Mouse (Mus musculus) megakaryocyte-erythroid progenitor cell, adult 5-6 weeks (primary cell): ENCODE data around the gene Prrt1. TPM values are rescaled to one million over a fixed set of nuclear protein-coding genes. Genes with fewer than 3 reads are reported as not detected.

Source experiments
- ATAC-seq: replicated peaks from 2 replicates; pipeline ENCODE4 v1.8.0; 2016; ENCODE audit warnings: mild to moderate bottlenecking, inconsistent platforms; ENCODE audit not compliant: severe bottlenecking, poor library complexity, low FRiP score, low TSS enrichment
- total RNA-seq, 2 experiments: library from RNA; stranded (forward) in 1 of 2; stranded (reverse) in 1 of 2; fragments of 200-1000, 215-1000 nt in 1 of 2; fragments of >200 nt in 1 of 2; fragmentation: Nextera tagmentation in 1 of 2; gene quantifications; 2 replicates each; pipeline ENCODE4 v1.2.3; 2014 to 2017

Gene Prrt1
- total RNA-seq, 2 experiments from 2014 or later, result 0.59 to 0.75 TPM

DNA sequence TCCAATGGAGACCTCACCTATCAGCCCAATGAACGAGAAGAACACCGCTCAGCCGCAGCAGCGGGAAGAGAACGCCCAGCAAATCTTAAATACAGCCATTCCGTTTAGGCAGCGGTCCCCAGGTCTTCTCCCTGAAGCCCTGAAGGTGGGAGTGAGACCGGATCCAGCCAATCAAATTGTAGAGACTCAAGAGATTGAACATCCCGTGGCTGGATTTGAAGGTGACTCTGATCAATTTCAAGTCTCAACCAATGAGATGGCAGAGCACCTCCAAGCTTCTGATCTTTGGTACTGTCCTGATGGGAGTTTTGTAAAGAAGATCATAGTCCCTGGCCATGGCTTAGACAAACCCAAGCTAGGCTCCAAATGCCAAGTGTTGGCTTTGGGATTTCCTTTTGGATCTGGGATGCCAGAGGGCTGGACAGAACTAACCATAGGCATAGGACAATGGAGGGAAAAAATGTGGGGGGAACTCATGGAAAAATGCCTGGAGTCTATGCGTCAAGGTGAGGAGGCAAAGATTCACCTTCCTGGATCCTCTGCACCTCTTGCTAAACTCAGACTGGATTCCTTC, 16.0 kb downstream of the Prrt1 start:
- ATAC-seq, result no peak

DNA sequence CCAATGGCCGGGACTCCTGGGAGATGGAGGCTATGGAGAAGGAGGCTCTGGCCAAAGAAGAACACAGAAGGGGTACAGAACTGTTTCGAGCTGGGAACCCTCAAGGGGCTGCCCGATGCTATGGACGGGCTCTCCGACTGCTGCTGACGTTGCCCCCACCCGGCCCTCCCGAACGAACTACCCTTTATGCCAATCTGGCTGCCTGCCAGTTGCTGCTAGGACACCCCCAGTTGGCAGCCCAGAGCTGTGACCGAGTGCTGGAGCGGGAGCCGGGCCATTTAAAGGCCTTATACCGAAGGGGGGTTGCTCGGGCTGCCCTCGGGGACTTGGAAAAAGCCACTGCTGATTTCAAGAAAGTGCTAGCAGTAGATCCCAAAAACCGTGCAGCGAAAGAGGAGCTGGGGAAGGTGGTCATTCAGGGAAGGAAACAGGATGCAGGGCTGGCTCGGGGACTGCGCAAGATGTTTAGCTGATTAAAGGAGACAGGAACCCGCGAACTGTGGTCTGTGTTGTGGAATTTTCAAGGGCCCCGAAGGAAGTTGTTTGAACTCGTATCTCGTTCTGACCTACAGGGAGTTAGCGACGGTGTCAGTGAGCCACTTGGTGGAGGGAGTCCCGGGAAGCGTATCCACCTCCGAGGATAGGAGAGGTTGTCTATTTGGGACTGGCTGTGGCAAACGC, 16.6 kb downstream of the Prrt1 start:
- ATAC-seq, result no peak

DNA sequence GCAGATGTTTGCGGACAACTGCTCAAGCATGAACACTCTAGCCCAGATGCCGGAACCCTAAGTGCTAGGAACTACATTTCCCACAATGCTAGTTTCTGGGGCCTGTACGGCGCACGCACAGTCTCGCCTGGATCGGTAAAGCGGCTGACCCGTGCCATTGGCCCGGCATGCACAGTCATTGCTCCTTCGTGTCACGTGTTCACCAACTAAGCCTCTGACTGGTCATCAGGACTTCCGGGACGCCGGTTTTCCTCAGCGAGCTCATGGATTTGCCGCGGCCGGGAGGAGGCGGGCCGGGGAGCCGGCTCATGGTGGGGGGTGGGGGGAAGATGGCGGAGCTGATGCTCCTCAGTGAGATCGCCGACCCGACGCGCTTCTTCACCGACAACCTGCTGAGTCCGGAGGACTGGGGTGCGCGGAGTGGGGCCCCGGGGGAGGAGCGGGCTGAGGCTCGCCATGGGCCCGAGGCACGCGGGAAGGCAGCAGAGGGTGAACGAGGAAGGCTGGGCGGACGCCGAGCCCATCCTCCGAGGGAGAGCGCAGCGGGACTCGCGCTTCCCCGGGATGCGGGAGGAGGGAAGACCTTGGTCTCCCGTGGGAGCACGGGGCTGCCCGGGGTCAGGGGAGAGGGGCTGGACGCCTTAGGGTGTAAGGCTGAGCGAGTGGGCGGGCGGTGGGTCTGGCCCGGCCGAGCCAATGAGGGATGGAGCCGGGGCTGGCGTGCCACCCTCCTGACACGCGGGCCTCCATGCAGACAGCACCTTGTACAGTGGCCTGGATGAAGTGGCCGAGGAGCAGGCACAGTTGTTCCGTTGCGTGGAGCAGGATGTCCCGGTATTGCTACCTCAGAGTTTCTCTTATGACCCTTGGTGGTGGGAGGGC, 17.8 kb downstream of the Prrt1 start, which contains the start of gene Atf6b:
Atf6b (plus strand) TSS at position 241 of the 882 bp plus-strand sequence.
- ATAC-seq, result peak; percentile 92

DNA sequence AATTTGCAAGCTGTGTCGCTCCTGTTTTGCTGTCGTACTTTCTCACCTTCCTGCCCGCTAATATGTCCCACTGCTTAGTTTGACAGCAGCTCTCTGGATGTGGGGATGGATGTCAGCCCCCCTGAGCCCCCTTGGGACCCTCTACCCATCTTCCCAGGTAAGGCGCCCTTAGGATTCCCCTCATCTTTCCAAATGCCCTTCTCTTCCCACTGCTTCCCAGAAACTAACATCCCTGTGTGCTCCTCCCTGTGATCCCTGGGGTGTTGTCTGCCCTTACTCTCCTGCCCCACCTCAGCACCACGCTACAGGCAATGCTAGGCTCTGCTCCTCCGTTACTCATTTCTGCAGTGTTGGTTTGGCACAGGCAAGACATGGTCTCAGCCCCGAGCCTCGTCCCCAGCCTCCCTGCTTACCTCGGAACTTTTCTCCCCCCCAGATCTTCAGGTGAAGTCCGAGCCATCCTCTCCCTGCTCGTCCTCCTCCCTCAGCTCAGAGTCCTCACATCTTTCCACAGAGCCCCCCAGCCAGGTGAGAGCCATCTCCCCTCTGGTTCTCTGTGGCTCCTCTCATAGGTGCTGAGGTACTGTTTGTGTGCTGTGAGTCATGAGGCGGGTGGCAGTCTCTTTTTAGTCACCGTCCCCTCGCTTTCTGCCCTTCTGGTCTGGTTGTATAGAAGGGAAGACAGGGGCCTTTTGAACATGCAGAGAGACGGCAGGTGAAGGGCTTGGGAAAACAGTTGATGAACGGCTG, 19.0 kb downstream of the Prrt1 start:
- ATAC-seq, result no peak

DNA sequence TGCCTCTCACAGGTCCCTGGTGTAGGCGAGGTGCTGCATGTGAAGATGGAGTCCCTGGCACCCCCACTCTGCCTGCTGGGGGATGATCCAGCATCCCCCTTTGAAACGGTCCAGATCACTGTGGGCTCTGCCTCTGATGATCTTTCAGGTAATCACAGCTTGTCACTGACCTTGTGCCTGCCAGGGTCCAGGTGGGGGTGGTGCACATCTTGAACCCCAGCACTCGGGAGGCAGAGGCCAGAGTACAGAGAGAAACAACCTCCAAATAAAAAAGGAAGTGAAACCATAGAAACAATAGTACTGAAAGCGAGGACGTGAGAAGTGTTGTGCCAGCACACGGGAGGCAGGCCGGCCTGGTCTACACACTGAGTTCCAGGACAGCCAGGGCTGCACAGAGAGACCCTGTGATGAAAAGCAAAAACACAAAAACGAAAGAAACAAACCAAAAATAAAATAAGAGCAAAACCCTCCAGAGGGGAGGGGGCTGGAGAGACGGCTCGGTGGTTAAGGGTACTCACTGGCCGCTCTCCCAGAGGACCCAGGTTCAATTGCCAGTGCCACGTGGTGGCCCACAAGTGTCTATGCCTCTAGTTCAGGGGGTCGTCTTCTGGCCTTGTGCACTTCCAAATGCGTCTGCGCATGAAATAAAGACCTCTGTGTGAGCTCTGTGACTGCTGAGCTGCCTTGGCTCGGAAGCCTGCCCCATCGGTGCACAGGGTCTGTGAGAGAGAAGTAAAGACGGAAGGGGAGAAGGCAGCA, 20.0 kb downstream of the Prrt1 start:
- no peak for ATAC-seq

DNA sequence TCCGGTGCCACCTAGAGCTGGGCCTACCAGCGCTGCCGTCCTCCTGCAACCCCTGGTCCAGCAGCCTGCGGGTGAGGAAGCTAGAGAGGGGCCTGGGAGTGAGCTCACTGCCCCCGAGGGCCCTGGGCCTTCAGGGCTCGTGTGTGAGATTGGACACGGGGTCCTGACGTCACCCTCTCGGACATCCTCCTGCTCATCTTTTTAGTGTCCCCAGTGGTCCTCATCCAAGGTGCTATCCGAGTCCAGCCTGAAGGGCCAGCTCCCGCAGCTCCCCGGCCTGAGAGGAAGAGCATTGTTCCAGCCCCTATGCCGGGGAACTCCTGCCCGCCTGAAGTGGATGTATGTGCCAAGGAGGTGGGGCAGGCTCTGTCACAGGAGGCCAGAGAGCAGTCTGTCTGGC, 21.4 kb downstream of the Prrt1 start:
- ATAC-seq, result no peak

DNA sequence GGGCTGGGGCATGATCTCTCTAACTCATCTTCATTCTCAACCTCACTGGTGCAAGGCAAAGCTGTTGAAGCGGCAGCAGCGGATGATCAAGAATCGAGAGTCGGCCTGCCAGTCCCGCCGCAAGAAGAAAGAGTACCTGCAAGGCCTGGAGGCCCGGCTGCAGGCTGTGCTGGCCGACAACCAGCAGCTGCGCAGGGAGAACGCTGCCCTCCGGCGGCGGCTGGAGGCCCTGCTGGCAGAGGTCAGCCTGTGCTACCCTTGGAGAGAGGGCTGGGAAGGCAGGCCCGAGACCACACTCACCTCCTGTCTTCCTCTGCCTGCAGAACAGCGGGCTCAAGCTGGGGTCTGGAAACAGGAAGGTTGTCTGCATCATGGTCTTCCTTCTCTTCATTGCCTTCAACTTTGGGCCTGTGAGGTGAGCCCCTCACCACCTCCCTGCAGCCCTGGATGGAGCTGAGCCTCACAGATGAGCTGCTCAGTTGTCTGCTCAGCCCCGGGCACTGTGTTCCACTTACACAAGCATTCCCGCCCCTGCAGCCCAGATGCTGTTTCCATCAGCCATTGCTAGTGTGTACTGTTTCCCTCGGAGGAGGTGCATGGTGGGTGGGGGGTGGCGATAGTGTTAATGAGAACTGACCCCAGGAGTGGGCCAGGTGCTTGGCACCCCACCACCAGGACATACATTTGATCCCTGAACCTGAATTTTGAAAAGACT, 22.3 kb downstream of the Prrt1 start:
- ATAC-seq, result no peak

DNA sequence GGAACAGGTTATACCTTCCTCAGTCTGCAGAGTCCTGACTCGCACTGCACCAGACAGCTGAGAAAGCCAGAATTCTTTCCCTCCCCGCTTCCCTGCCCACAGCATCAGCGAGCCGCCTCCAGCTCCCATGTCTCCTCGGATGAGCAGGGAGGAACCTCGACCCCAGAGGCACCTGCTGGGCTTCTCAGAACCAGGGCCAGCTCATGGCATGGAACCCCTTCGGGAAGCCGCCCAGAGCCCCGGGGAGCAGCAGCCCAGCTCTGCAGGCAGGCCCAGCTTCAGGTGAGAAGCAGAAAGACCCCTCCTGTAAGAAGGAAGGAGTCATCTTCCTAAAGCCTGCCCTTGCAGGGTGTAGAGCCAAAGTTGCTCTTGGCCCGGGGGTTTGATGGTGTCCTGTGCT, 23.2 kb downstream of the Prrt1 start:
- ATAC-seq, result no peak

DNA sequence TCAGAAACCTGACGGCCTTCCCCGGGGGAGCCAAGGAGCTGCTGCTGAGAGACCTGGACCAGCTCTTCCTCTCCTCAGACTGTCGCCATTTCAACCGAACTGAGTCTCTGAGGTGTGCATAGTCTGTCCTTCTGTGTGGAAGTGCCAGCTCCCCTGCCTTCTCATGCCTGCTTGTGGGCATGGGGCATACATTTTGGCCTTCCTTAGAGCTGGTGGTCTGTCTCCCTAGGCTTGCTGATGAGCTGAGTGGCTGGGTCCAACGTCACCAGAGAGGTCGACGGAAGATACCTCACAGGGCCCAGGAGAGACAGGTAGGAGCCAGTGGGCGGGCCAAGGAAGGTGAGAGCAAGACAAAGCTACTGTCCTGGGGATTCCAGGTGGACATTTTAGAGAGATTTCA, 23.7 kb downstream of the Prrt1 start:
- no peak for ATAC-seq

DNA sequence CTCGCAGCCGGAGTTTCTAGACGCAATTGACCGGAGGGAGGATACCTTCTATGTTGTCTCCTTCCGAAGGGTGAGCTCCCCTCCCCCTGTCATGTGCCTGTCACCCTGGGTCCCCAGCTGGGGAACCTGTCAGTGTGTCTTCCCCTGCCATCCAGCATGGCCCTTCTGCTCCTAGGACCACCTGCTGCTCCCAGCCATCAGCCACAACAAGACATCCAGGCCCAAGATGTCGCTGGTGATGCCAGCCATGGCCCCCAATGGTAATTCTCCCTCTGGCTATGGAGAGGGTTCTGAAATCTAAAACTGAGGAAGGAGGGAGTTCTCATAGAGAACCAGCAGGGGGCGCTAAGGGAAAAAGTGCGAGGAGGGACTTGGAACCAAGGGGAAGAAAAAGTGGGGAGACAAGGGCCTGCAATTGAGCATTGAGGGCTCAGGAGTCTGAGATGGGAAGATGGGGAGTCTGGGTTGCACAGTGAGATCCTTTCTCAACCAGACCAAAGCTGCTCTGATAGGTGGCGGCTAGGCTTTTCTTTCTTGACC, 24.5 kb downstream of the Prrt1 start:
- ATAC-seq, result 0 out of 2 replicates have a peak, but pooled peaks have one; percentile 23

DNA sequence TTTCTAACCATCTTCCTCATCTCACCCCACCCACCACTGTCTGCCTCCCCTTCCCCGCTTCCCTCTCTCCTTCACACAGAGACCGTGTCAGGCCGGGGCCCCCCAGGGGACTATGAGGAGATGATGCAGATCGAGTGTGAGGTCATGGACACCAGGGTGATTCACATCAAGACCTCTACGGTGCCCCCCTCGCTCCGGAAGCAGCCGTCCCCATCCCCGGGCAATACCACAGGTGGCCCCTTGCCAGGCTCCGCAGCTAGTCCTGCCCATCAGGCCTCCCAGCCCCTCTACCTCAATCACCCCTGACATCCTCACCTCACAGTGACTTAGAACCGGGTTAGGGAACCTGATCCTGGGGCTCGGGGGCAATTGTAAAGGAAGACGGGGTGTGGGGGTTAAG, 25.1 kb downstream of the Prrt1 start:
- ATAC-seq, result no peak

DNA sequence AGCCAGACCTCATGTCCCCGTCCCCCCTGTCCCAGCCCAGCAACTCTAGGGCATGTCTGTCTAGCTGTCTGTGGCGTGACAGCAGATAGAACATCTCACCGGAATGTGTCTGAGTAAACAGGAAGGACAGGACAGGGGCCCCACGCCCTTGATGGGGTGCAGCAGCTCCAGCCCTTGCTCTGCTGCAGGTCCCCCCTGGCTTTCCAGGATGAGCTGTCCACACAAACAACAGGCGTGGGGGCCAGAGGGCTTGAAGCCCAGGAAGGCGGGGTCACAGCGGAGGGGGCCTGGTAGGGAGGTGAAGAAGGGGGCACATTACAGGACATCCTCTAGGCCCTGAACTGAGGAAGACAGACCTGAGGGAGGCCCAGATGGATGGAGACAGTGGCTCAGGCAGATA, 25.8 kb downstream of the Prrt1 start:
- ATAC-seq, result no peak

DNA sequence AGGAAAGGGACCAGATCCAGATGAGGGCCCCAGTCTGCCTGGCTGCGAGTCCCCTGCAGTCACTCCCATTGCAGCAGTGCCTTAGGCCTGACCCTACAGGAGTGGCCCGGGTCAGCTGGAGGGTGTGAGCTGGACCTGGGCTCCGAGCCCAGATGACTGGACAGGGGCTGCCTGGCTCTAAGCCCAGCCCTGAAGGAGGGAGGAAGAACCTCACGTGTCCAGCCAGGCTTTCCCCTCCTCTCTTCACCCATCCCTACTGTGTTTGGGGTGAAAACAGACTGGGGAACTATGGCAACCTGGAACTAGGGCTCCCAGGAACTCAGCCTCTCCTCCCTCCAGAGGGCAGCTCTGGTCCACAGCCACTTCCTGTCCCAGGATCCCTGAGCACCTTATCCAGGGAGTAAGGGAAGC, 26.3 kb downstream of the Prrt1 start:
- no peak for ATAC-seq

DNA sequence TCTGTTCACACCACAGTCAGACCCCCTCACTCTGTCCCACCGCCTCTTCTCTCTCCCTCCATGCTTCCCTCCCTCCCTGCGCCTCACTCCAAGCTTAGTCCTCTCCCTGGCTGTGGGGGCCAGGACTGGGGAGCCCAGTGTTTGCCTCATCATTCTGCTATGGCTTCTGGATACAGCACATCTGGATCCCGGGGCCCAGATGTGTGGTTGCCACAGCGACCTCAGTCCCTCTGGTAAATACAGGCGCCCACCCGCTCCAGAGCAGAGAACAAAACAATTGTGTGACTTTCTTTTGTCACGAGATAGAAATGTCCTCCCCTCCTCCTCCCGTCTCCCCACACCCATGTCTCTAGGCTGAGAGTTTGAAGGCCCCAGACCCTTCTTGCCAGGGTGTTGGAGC, 27.3 kb downstream of the Prrt1 start:
- no peak for ATAC-seq

DNA sequence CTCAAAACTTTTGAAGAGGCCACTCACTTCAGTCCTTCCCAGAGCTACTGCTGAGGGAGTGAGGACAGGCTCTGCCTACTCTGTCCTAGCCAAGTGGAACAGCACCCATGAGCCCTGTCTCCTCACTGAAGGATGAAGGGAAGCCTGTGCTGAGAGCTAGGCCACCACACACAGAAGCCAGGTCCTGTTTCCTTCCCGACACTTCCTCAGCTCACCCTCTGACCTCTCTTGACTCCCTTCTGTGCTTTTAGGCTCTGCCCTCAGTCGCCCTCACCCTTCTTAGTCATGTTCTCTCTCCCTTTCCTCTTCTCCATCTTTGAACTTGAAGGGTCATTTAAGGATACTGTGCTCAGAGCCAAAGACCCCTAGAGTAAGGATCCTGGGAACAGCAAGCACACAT, 27.9 kb downstream of the Prrt1 start:
- no peak for ATAC-seq

DNA sequence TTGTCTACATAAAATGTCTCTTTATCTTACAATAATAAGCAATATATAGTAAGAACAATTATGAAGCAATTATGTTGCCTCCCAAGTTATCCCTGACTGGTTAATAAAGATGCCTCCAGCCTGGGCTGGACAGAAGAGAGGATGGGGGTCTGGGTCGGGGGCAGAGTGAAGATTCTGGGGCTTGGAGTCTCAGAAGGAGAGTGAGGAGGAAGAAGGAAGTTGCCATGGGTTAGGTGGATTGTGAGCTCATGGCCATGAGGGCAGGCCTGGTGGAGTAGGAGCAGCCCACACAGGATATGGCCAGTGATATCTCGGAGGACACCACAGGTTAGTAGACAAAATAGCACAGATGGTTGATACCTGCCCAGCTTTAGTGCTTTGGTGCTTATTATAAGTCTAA, 28.8 kb downstream of the Prrt1 start:
- ATAC-seq, result no peak

DNA sequence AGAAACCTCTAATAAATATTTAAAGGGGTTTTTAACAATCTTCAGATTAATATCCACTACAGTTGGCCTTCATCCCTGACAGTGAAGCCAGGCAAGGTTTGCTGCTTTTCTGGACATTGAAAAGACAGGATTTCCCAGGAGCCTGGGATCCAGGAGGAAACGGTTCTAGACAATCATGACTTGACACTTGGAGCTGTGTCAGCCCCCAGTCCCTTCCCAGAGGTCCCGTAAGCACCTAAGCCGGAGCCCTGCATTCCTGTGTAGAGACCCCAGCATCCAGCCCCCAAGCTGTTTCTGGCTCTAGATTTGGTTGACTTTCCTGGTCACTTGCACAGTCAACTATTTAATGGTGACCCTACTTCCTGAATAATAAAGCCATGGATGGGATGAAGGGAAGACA, 29.3 kb downstream of the Prrt1 start:
- ATAC-seq, result no peak

DNA sequence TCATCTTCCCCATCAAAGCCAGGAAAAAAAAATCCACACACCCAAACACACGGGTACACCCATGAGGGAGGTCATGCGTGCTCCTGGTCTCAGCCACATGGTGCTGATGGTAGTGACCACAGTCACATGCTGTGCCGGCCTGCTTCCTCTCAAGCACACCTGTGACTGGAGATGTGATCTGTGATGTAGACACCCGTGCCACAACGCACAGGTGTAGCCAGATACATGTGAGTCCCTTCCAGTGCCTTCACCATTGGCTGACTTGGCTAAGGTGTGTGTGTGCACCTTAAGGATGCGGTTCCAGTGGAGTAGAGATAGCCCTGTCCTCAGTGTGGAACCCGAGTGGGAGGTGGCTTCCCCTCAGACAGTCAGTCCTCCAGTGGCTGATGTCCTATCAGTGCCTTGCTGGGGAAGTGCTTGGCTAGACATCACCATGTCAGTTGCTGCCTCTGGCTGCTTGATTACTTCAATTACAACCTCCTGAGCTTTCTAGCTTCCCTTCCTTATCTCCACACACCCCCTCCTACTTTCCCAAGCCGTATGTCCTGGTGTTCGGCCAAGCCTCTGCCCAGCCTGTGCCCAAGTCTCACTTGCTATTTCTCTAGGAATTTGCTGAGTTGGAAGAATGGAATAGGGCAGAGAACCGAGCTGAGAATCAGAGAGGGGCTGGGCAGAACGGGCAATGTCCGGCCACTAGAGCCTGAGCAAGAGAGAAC, 30.0 kb downstream of the Prrt1 start:
- ATAC-seq, result no peak
